Mouse (Mus musculus): Measurements from ENCODE around the gene Rsrc2.
A peak's percentile ranks its signal among the peaks of the same experiment; 100 is the strongest.

DNA sequence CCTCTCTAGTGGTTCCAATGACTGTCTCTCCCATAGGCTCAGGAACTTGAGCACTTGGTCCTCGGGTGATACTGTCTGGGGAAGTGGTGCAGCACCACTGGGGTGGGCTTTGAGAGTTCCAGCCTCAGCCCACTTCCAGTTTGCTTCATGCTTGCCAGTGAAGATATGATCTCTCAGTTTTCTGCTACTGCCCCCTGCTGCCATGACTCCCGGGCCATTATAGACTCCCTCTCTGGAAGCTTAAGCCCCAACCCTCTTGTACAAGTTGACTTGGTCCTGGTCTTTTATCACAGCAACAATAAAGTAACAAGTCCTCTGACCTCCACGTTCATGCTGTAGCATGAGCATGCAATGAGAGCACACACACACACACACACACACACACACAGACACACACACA, 70.1 kb downstream of the Rsrc2 start:
- TF ChIP-seq CTCF (IDR thresholded peaks at IDR 0.05): peak; percentile 35
- no peak for TF ChIP-seq EP300 (IDR thresholded peaks at IDR 0.05)

Measured in lung, postnatal 0 days (tissue).